Mouse (Mus musculus) CD4-positive, CD25-positive, alpha-beta regulatory T cell, adult 9 weeks (primary cell): ENCODE results near the gene Ank2. TPM values are rescaled to one million over a fixed set of nuclear protein-coding genes. Genes with fewer than 3 reads are reported as not detected.

ENCODE experiments used
- polyA plus RNA-seq: library from polyadenylated mRNA; unstranded; fragments of 100-300 nt; shearing (Covaris generic); gene quantifications from one replicate; pipeline ENCODE4 v1.2.1, GENCODE M21; 2017

The Ank2 gene
- 0.57 TPM for polyA plus RNA-seq

GRCm38 (mm10) chr3:127498742-127499400, at the start of gene Ank2:
Ank2 (minus strand) TSS chr3:127499350.

Other genes starting within 250 kb of the Ank2 start
- gene Larp7, start 54.0 kb upstream of the Ank2 start, polyA plus RNA-seq = 50.4 TPM
- 4.2 TPM for gene Zgrf1, start 54.1 kb upstream of the Ank2 start, polyA plus RNA-seq
- not detected for gene Neurog2, start 133.8 kb upstream of the Ank2 start, polyA plus RNA-seq